Mouse (Mus musculus): ENCODE results near the gene Olfr545. TPM values are rescaled to one million over a fixed set of nuclear protein-coding genes. Genes with fewer than 3 reads are reported as not detected.
A peak's percentile ranks its signal among the peaks of the same experiment; 100 is the strongest.

The Olfr545 gene
- polyA plus RNA-seq, 1 experiment from 2014 or later = not detected

- no peak for TF ChIP-seq CTCF (IDR thresholded peaks at IDR 0.05; ENCODE audit: low read depth)
- Histone ChIP-seq H3K9me3 (replicated peaks; ENCODE audit: low read length) (no peaks in the 10 kb centered on the region), H3K4me2 (ENCODE audit: low read length) (no peak overlapping the region), H3K4me1 (replicated peaks; ENCODE audit: insufficient read depth, low read length) (no peaks in the 10 kb centered on the region; the same call in 1 of the 2 replicates), H3K27ac (no peak overlapping the region), H3K4me3 (replicated peaks; ENCODE audit: low read depth, low read length) (no peak overlapping the region), H3K36me3 (ENCODE audit: insufficient read depth, low read length) (peaks cover 17% of the 10 kb centered on the region; the same call in 1 of the 2 replicates), H3K27me3 (ENCODE audit: insufficient read depth, low read length) (no peaks in the 10 kb centered on the region), H3K9ac (ENCODE audit: low read depth, low read length) (no peak overlapping the region)
- WGBS = 72% methylated on average over 2 of the region's 2 CpGs
- no peak for ATAC-seq (replicated peaks; ENCODE audit: low FRiP score, low read depth)
- no peak for DNase-seq (ENCODE audit: low spot score)
Measured at GRCm38 (mm10) chr7:102444301-102444700, 55.1 kb downstream of the Olfr545 start.

DNA sequence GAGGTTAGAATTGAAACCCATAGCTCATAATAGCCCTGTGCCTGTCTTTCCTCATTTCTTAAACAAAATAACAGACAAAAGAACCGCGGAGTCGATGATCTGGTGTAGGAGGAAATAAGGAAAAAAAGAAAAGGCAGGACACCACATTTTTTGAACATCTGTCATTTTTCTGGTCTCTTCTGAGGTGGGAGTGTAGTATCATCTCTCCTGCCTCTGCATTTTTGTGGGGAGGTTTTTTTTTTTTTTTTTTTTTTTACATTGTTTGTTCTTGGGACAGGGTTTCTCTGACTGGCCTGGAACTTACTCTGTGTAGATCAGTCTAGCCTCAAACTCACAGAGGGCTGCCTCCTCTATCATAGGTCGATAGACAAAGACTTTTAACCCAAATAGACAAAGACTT is 56.9 kb downstream of the Olfr545 start:
- ATAC-seq (replicated peaks; ENCODE audit: low FRiP score, low read depth) = no peak

GRCm38 (mm10) chr7:102441657-102442391 is 57.5 kb downstream of the Olfr545 start, which contains the start of gene Rrm1:
Gene Rrm1 (plus strand): TSS chr7:102441695.
- ATAC-seq (replicated peaks; ENCODE audit: low FRiP score, low read depth) (peak; percentile 99), DNase-seq (ENCODE audit: low spot score) (peak; percentile 99)
- H3K27me3 ChIP-seq (ENCODE audit: insufficient read depth, low read length) = no peaks in the 10 kb centered on the region
- H3K36me3 ChIP-seq (ENCODE audit: insufficient read depth, low read length) = 0 out of 2 replicates have a peak, but pooled peaks cover 7% of the 10 kb centered on the region
- no peaks in the 10 kb centered on the region; the same call in 1 of the 2 replicates for H3K4me1 ChIP-seq (replicated peaks; ENCODE audit: insufficient read depth, low read length)
- peak within 1 kb of the TSS; percentile 72 for H3K4me3 ChIP-seq (replicated peaks; ENCODE audit: low read depth, low read length)
- peak within 1 kb of the TSS; percentile 58; the same call in 1 of the 2 replicates for H3K27ac ChIP-seq
- TF ChIP-seq CTCF (IDR thresholded peaks at IDR 0.05; ENCODE audit: low read depth) = no peak
- peak within 1 kb of the TSS; percentile 68 for H3K9ac ChIP-seq (ENCODE audit: low read depth, low read length)
- under 1% methylated on average over 56 of the region's 56 CpGs for WGBS
- H3K9me3 ChIP-seq (replicated peaks; ENCODE audit: low read length) = no peaks in the 10 kb centered on the region
- peak within 1 kb of the TSS; percentile 61 for H3K4me2 ChIP-seq (ENCODE audit: low read length)

More for the DNA sequence above, 56.9 kb downstream of the Olfr545 start:
- Histone ChIP-seq H3K27ac (peak overlapping the region; percentile 58; the same call in 1 of the 2 replicates), H3K36me3 (ENCODE audit: insufficient read depth, low read length) (0 out of 2 replicates have a peak, but pooled peaks cover 12% of the 10 kb centered on the region), H3K4me1 (replicated peaks; ENCODE audit: insufficient read depth, low read length) (no peaks in the 10 kb centered on the region; the same call in 1 of the 2 replicates), H3K4me3 (replicated peaks; ENCODE audit: low read depth, low read length) (peak overlapping the region; percentile 72), H3K27me3 (ENCODE audit: insufficient read depth, low read length) (no peaks in the 10 kb centered on the region), H3K9ac (ENCODE audit: low read depth, low read length) (peak overlapping the region; percentile 68), H3K9me3 (replicated peaks; ENCODE audit: low read length) (no peaks in the 10 kb centered on the region), H3K4me2 (ENCODE audit: low read length) (peak overlapping the region; percentile 61)
- WGBS = under 1% methylated on average over 4 of the region's 4 CpGs
- TF ChIP-seq CTCF (IDR thresholded peaks at IDR 0.05; ENCODE audit: low read depth) = no peak
- DNase-seq (ENCODE audit: low spot score) = peak; percentile 9

Other genes with a start within 250 kb of the Olfr545 start
- gene Rhog, start 243.5 kb downstream of the Olfr545 start, polyA plus RNA-seq (2015; fragmentation: Nextera tagmentation; extraction: Ambion mirVana) = 50.6 and 52.1 TPM in 2 replicates
- 9.7 and 10.3 TPM in 2 replicates for gene Stim1, start 231.8 kb downstream of the Olfr545 start, polyA plus RNA-seq (2015; fragmentation: Nextera tagmentation; extraction: Ambion mirVana)
- gene Rrm1, start 57.9 kb downstream of the Olfr545 start, polyA plus RNA-seq (2015; fragmentation: Nextera tagmentation; extraction: Ambion mirVana) = 52.0 and 70.6 TPM in 2 replicates
- not detected in 2 replicates for gene Olfr543, start 17.9 kb downstream of the Olfr545 start, polyA plus RNA-seq (2015; fragmentation: Nextera tagmentation; extraction: Ambion mirVana)
- gene Olfr544, start 11.3 kb downstream of the Olfr545 start, polyA plus RNA-seq (2015; fragmentation: Nextera tagmentation; extraction: Ambion mirVana) = 0.05 and 0.06 TPM in 2 replicates
- not detected in 2 replicates for gene Olfr547, start 35.2 kb upstream of the Olfr545 start, polyA plus RNA-seq (2015; fragmentation: Nextera tagmentation; extraction: Ambion mirVana)
- gene Olfr548-ps1, start 41.3 kb upstream of the Olfr545 start, polyA plus RNA-seq (2015; fragmentation: Nextera tagmentation; extraction: Ambion mirVana) = not detected in 2 replicates
- not detected in 2 replicates for gene Olfr549, start 50.3 kb upstream of the Olfr545 start, polyA plus RNA-seq (2015; fragmentation: Nextera tagmentation; extraction: Ambion mirVana)
- 1.1 TPM in 2 replicates for gene Trim21, start 65.9 kb upstream of the Olfr545 start, polyA plus RNA-seq (2015; fragmentation: Nextera tagmentation; extraction: Ambion mirVana)
- not detected in 2 replicates for gene Olfr550, start 71.9 kb upstream of the Olfr545 start, polyA plus RNA-seq (2015; fragmentation: Nextera tagmentation; extraction: Ambion mirVana)
- gene Olfr551, start 92.3 kb upstream of the Olfr545 start, polyA plus RNA-seq (2015; fragmentation: Nextera tagmentation; extraction: Ambion mirVana) = not detected in 2 replicates
- gene Olfr552, start 98.2 kb upstream of the Olfr545 start, polyA plus RNA-seq (2015; fragmentation: Nextera tagmentation; extraction: Ambion mirVana) = not detected in 2 replicates
- not detected in 2 replicates for gene Olfr553, start 118.6 kb upstream of the Olfr545 start, polyA plus RNA-seq (2015; fragmentation: Nextera tagmentation; extraction: Ambion mirVana)
- not detected in 2 replicates for gene Olfr554, start 138.9 kb upstream of the Olfr545 start, polyA plus RNA-seq (2015; fragmentation: Nextera tagmentation; extraction: Ambion mirVana)
- not detected in 2 replicates for gene Olfr555, start 159.2 kb upstream of the Olfr545 start, polyA plus RNA-seq (2015; fragmentation: Nextera tagmentation; extraction: Ambion mirVana)
- not detected in 2 replicates for gene Olfr556, start 165.3 kb upstream of the Olfr545 start, polyA plus RNA-seq (2015; fragmentation: Nextera tagmentation; extraction: Ambion mirVana)
- 10.6 and 11.3 TPM in 2 replicates for gene Trim68, start 187.8 kb upstream of the Olfr545 start, polyA plus RNA-seq (2015; fragmentation: Nextera tagmentation; extraction: Ambion mirVana)
- not detected in 2 replicates for gene Olfr557, start 196.3 kb upstream of the Olfr545 start, polyA plus RNA-seq (2015; fragmentation: Nextera tagmentation; extraction: Ambion mirVana)
- 1.3 and 1.4 TPM in 2 replicates for gene Olfr558, start 202.6 kb upstream of the Olfr545 start, polyA plus RNA-seq (2015; fragmentation: Nextera tagmentation; extraction: Ambion mirVana)
- gene Olfr33, start 219.5 kb upstream of the Olfr545 start, polyA plus RNA-seq (2015; fragmentation: Nextera tagmentation; extraction: Ambion mirVana) = not detected in 2 replicates
- gene Olfr559, start 227.9 kb upstream of the Olfr545 start, polyA plus RNA-seq (2015; fragmentation: Nextera tagmentation; extraction: Ambion mirVana) = not detected in 2 replicates

Data from kidney, postnatal 0 days (tissue).